Mouse (Mus musculus): Measurements from ENCODE around the gene Gba2.

DNA sequence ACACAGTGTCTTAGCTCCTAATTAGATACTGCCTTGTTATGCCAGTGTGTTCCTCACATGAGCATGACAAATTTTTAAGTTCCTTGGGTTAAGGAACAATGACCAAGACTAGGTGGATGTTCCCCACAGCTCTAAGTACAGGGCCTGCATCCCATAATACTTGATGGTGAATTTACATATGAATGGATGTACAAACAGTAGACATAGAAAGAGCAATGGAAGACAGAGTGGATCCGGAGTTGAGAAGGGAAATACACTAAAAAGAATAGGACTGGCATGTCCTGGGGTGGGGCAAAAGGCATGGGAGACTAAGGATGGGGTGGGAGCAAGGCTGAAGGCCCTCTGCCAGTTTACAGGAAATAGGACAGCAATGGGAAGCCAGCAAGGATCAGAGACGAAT is 3.3 kb downstream of the Gba2 start:
- TF ChIP-seq CTCF (IDR thresholded peaks at IDR 0.05; ENCODE audit: low read depth) (no peak), EP300 (IDR thresholded peaks at IDR 0.05; ENCODE audit: low read depth) (no peak)

All from liver, embryonic 14.5 days (tissue).